Comparison of ENCODE assay signal across 12 mouse cellular contexts in the genomic region with DNA sequence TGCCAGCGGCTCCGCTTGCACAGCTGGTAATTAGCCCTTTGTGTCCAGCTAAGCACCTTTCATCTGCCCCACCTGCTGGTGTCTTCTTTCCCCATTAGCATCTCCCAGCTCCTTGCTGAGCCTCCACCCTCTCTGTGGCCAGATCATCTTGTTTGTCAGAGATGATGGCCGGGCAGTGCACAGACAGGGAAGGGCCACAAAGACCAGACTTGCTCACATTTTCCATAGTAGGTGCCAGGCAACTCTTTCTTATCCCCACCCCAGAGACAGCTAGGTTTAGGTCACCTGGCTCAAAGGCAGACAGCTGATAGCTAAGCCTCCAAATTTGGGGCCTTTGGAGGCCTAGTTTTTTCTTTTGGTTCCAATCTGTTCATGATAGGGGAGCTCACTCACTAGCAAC. TPM values are rescaled to one million over a fixed set of nuclear protein-coding genes. Genes with fewer than 3 reads are reported as not detected.
A peak's percentile ranks its signal among the peaks of the same experiment; 100 is the strongest.
DNase-seq lines count a peak whose midpoint lies in the region; ATAC-seq and TF ChIP-seq lines count a peak whose summit lies in the region.
"Had no signal": no experiment of that assay in that cellular context is flagged by ENCODE, and none has a peak within 500 bp of the region (broad histone marks: within the 10 kb centered on the region; RNA-seq: fewer than 3 reads in every experiment).

No protein-coding gene starts in this region.

- ATAC-seq in limb, embryonic 13.5 days (ENCODE audit: low FRiP score, low read depth), result no peak
- ATAC-seq in heart, postnatal 0 days (ENCODE audit: insufficient read depth, low read depth), result 0 out of 2 replicates have a peak, but pooled peaks have one; percentile 19
- ATAC-seq: forebrain, embryonic 15.5 days had no signal

- 46% methylated on average over 3 of the region's 3 CpGs for WGBS in limb, embryonic 13.5 days
- 45% methylated on average over 3 of the region's 3 CpGs for WGBS in limb, embryonic 10.5 days
- 39% methylated on average over 3 of the region's 3 CpGs for WGBS in heart, postnatal 0 days

- peaks cover 8% of the 10 kb centered on the region for H3K9me3 ChIP-seq in limb, embryonic 13.5 days
- no peaks in the 10 kb centered on the region for H3K9me3 ChIP-seq in limb, embryonic 10.5 days (replicated peaks)
- H3K9me3 ChIP-seq in heart, postnatal 0 days (replicated peaks; ENCODE audit: control insufficient read depth, low read length), result no peaks in the 10 kb centered on the region

- no peak overlapping the region for H3K4me2 ChIP-seq in limb, embryonic 13.5 days (replicated peaks)
- peak overlapping the region; percentile 13; the same call in 1 of the 2 replicates for H3K4me2 ChIP-seq in heart, postnatal 0 days (ENCODE audit: low read depth, low read length)
- H3K4me2 ChIP-seq: forebrain, embryonic 15.5 days had no signal

- DNase-seq in limb, embryonic 10.5 days (ENCODE audit: low spot score), result no peak
- peak; percentile 34 for DNase-seq in 416B (ENCODE audit: low read depth)
- DNase-seq in CD4-positive helper T cell, adult 2 months (ENCODE audit: low read depth, low spot score), result peak; percentile 75
- no peak for DNase-seq in heart, postnatal 0 days (ENCODE audit: low spot score)
- DNase-seq in frontal cortex, postnatal 25 days (ENCODE audit: low spot score in 2 of 2), result no peak
- DNase-seq in gastrocnemius, postnatal 25 days, result no peak
- DNase-seq: cerebellum, adult 11 months; kidney, postnatal 4 days; right cerebral cortex, postnatal 14 days had no signal

- H3K27me3 ChIP-seq in limb, embryonic 13.5 days, result no peaks in the 10 kb centered on the region; the same call in 1 of the 2 replicates
- no peaks in the 10 kb centered on the region for H3K27me3 ChIP-seq in limb, embryonic 10.5 days (ENCODE audit: low read depth, poor library complexity, severe bottlenecking)
- H3K27me3 ChIP-seq in heart, postnatal 0 days (ENCODE audit: control insufficient read depth, insufficient read depth, low read length), result no peaks in the 10 kb centered on the region
- H3K27me3 ChIP-seq: forebrain, embryonic 15.5 days had no signal

- H3K4me1 ChIP-seq in limb, embryonic 13.5 days, result peaks cover 39% of the 10 kb centered on the region
- peaks cover 36% of the 10 kb centered on the region for H3K4me1 ChIP-seq in limb, embryonic 10.5 days
- H3K4me1 ChIP-seq in heart, postnatal 0 days (ENCODE audit: control insufficient read depth, insufficient read depth), result peaks cover 65% of the 10 kb centered on the region
- H3K4me1 ChIP-seq: forebrain, embryonic 15.5 days had no signal

- H3K4me3 ChIP-seq in limb, embryonic 13.5 days, result no peak overlapping the region
- no peak overlapping the region for H3K4me3 ChIP-seq in limb, embryonic 10.5 days
- no peak overlapping the region for H3K4me3 ChIP-seq in heart, postnatal 0 days (ENCODE audit: low read depth, low read length)
- H3K4me3 ChIP-seq: forebrain, embryonic 15.5 days had no signal

- peaks cover 40% of the 10 kb centered on the region for H3K36me3 ChIP-seq in limb, embryonic 13.5 days
- peaks cover 45% of the 10 kb centered on the region for H3K36me3 ChIP-seq in limb, embryonic 10.5 days
- H3K36me3 ChIP-seq in heart, postnatal 0 days (replicated peaks; ENCODE audit: control insufficient read depth, insufficient read depth, low read length), result peaks cover 63% of the 10 kb centered on the region

- no peak for TF ChIP-seq CTCF in heart, postnatal 0 days (IDR thresholded peaks at IDR 0.05; ENCODE audit: low read depth)

- TF ChIP-seq EP300 in heart, postnatal 0 days (IDR thresholded peaks at IDR 0.05; ENCODE audit: low read depth), result no peak

- H3K9ac ChIP-seq in limb, embryonic 13.5 days, result no peak overlapping the region
- H3K9ac ChIP-seq in heart, postnatal 0 days (replicated peaks; ENCODE audit: low read depth, low read length), result no peak overlapping the region
- H3K9ac ChIP-seq: forebrain, embryonic 15.5 days had no signal

- H3K27ac ChIP-seq in limb, embryonic 13.5 days, result peak overlapping the region; percentile 22
- no peak overlapping the region for H3K27ac ChIP-seq in limb, embryonic 10.5 days
- peak overlapping the region; percentile 78 for H3K27ac ChIP-seq in heart, postnatal 0 days (ENCODE audit: low read depth)
- H3K27ac ChIP-seq: forebrain, embryonic 15.5 days; stomach, postnatal 0 days had no signal

RNA-seq across cellular contexts. Expression of a gene that starts 16.5 kb away (rescaled TPM):
- 3.2 and 3.5 TPM in 2 replicates for polyA plus RNA-seq in limb, embryonic 13.5 days (2015; fragmentation: Nextera tagmentation; extraction: Ambion mirVana)
- polyA plus RNA-seq in limb, embryonic 10.5 days (2016; fragmentation: Nextera tagmentation; extraction: Ambion mirVana), result 1.9 and 2.0 TPM in 2 replicates
- total RNA-seq in heart, postnatal 0 days (2014; rRNA removed; ENCODE audit: low replicate concordance), result 453 and 478 TPM in 2 replicates
- 28.5 and 31.1 TPM in 2 replicates for polyA plus RNA-seq in heart, postnatal 0 days (2015; fragmentation: Nextera tagmentation; extraction: Ambion mirVana)
- 10 to 100 TPM in 1 of 2 experiments, 1 to 10 TPM in 1; 7.7 to 10.5 TPM for total RNA-seq in gastrocnemius, postnatal 25 days (2021)

Comparison
In these comparisons a context has a peak if more than half of its experiments do, and no peak if none do; other contexts are left out.
1. DNase-seq: peak in 416B (single experiment) and CD4-positive helper T cell, adult 2 months (single experiment); none in limb, embryonic 10.5 days (single experiment), heart, postnatal 0 days (single experiment), frontal cortex, postnatal 25 days (0 of 2) and gastrocnemius, postnatal 25 days (single experiment).